Mouse (Mus musculus): ENCODE data around the gene Thap3. TPM values are rescaled to one million over a fixed set of nuclear protein-coding genes. Genes with fewer than 3 reads are reported as not detected.

The Thap3 gene
- polyA plus RNA-seq, 1 experiment from 2014 or later = 6.8 TPM

GRCm38 (mm10) chr4:151992091-151992490 is 3.3 kb upstream of the Thap3 start:
- no peak overlapping the region for H3K9ac ChIP-seq (replicated peaks)
- 87% methylated on average over 9 of the region's 9 CpGs for WGBS (ENCODE audit: insufficient replicate concordance)
- H3K4me1 ChIP-seq (ENCODE audit: insufficient read depth) = peaks cover 23% of the 10 kb centered on the region
- H3K36me3 ChIP-seq (replicated peaks; ENCODE audit: insufficient read depth, low read length) = peaks cover 14% of the 10 kb centered on the region
- no peak overlapping the region for H3K4me3 ChIP-seq (ENCODE audit: low read depth, low read length)
- DNase-seq = no peak
- peaks cover 5% of the 10 kb centered on the region for H3K27me3 ChIP-seq (ENCODE audit: insufficient read depth, low read length)
- ATAC-seq = no peak
- TF ChIP-seq EP300 (IDR thresholded peaks at IDR 0.05; ENCODE audit: low read depth) (no peak), CTCF (IDR thresholded peaks at IDR 0.05; ENCODE audit: low read depth) (no peak)
- H3K27ac ChIP-seq (ENCODE audit: low read depth) = no peak overlapping the region
- no peaks in the 10 kb centered on the region for H3K9me3 ChIP-seq (ENCODE audit: low read length)
- H3K4me2 ChIP-seq (ENCODE audit: low read depth, low read length) = no peak overlapping the region

- Histone ChIP-seq H3K4me2 (ENCODE audit: low read depth, low read length) (peak overlapping the region; percentile 95), H3K27ac (ENCODE audit: low read depth) (peak overlapping the region; percentile 66; the same call in 1 of the 2 replicates), H3K4me3 (ENCODE audit: low read depth, low read length) (peak overlapping the region; percentile 64), H3K9me3 (ENCODE audit: low read length) (no peaks in the 10 kb centered on the region), H3K27me3 (ENCODE audit: insufficient read depth, low read length) (peaks cover 5% of the 10 kb centered on the region), H3K36me3 (replicated peaks; ENCODE audit: insufficient read depth, low read length) (peaks cover 14% of the 10 kb centered on the region), H3K4me1 (ENCODE audit: insufficient read depth) (peaks cover 14% of the 10 kb centered on the region), H3K9ac (replicated peaks) (peak overlapping the region; percentile 78)
- DNase-seq = no peak
- ATAC-seq = peak; percentile 12; the same call in 1 of the 2 replicates
- 45% methylated on average over 6 of the region's 6 CpGs for WGBS (ENCODE audit: insufficient replicate concordance)
- no peak for TF ChIP-seq CTCF (IDR thresholded peaks at IDR 0.05; ENCODE audit: low read depth)
- no peak for TF ChIP-seq EP300 (IDR thresholded peaks at IDR 0.05; ENCODE audit: low read depth)
These were observed 302 bp upstream of the Thap3 start for GRCm38 (mm10) chr4:151989110-151989488.

GRCm38 (mm10) chr4:151988014-151988341 is 819 bp downstream of the Thap3 start:
- Histone ChIP-seq H3K27ac (ENCODE audit: low read depth) (peak overlapping the region; percentile 66; the same call in 1 of the 2 replicates), H3K4me2 (ENCODE audit: low read depth, low read length) (peak overlapping the region; percentile 95), H3K4me1 (ENCODE audit: insufficient read depth) (peaks cover 14% of the 10 kb centered on the region), H3K4me3 (ENCODE audit: low read depth, low read length) (peak overlapping the region; percentile 64), H3K9ac (replicated peaks) (peak overlapping the region; percentile 78), H3K9me3 (ENCODE audit: low read length) (no peaks in the 10 kb centered on the region), H3K36me3 (replicated peaks; ENCODE audit: insufficient read depth, low read length) (peaks cover 14% of the 10 kb centered on the region), H3K27me3 (ENCODE audit: insufficient read depth, low read length) (no peaks in the 10 kb centered on the region)
- no peak for DNase-seq
- TF ChIP-seq CTCF (IDR thresholded peaks at IDR 0.05; ENCODE audit: low read depth) (no peak), EP300 (IDR thresholded peaks at IDR 0.05; ENCODE audit: low read depth) (no peak)
- ATAC-seq = no peak
- 25% methylated on average over 10 of the region's 10 CpGs for WGBS (ENCODE audit: insufficient replicate concordance)

- H3K4me3 ChIP-seq (ENCODE audit: low read depth, low read length) = no peak overlapping the region
- peaks cover 14% of the 10 kb centered on the region for H3K4me1 ChIP-seq (ENCODE audit: insufficient read depth)
- TF ChIP-seq EP300 (IDR thresholded peaks at IDR 0.05; ENCODE audit: low read depth) (no peak), CTCF (IDR thresholded peaks at IDR 0.05; ENCODE audit: low read depth) (no peak)
- no peaks in the 10 kb centered on the region for H3K9me3 ChIP-seq (ENCODE audit: low read length)
- H3K36me3 ChIP-seq (replicated peaks; ENCODE audit: insufficient read depth, low read length) = peaks cover 9% of the 10 kb centered on the region
- H3K27me3 ChIP-seq (ENCODE audit: insufficient read depth, low read length) = no peaks in the 10 kb centered on the region
- 67% methylated on average over 8 of the region's 8 CpGs for WGBS (ENCODE audit: insufficient replicate concordance)
- DNase-seq (no peak), ATAC-seq (no peak)
- no peak overlapping the region for H3K4me2 ChIP-seq (ENCODE audit: low read depth, low read length)
- no peak overlapping the region for H3K9ac ChIP-seq (replicated peaks)
- H3K27ac ChIP-seq (ENCODE audit: low read depth) = no peak overlapping the region
These were observed 2.1 kb downstream of the Thap3 start for GRCm38 (mm10) chr4:151986650-151987049.

- ATAC-seq (no peak), DNase-seq (no peak)
- Histone ChIP-seq H3K9me3 (ENCODE audit: low read length) (no peaks in the 10 kb centered on the region), H3K27me3 (ENCODE audit: insufficient read depth, low read length) (no peaks in the 10 kb centered on the region), H3K4me1 (ENCODE audit: insufficient read depth) (peaks cover 14% of the 10 kb centered on the region), H3K27ac (ENCODE audit: low read depth) (no peak overlapping the region), H3K4me3 (ENCODE audit: low read depth, low read length) (no peak overlapping the region), H3K4me2 (ENCODE audit: low read depth, low read length) (no peak overlapping the region), H3K9ac (replicated peaks) (no peak overlapping the region), H3K36me3 (replicated peaks; ENCODE audit: insufficient read depth, low read length) (peaks cover 4% of the 10 kb centered on the region)
- no peak for TF ChIP-seq CTCF (IDR thresholded peaks at IDR 0.05; ENCODE audit: low read depth)
- no peak for TF ChIP-seq EP300 (IDR thresholded peaks at IDR 0.05; ENCODE audit: low read depth)
- WGBS (ENCODE audit: insufficient replicate concordance) = 56% methylated on average over 10 of the region's 10 CpGs
These were observed 2.9 kb downstream of the Thap3 start for GRCm38 (mm10) chr4:151985886-151986285.

GRCm38 (mm10) chr4:151983560-151983959 is 5.2 kb downstream of the Thap3 start:
- no peak for ATAC-seq
- Histone ChIP-seq H3K36me3 (replicated peaks; ENCODE audit: insufficient read depth, low read length) (peaks cover 20% of the 10 kb centered on the region), H3K27ac (ENCODE audit: low read depth) (no peak overlapping the region), H3K4me3 (ENCODE audit: low read depth, low read length) (no peak overlapping the region), H3K9me3 (ENCODE audit: low read length) (no peaks in the 10 kb centered on the region), H3K4me2 (ENCODE audit: low read depth, low read length) (no peak overlapping the region), H3K4me1 (ENCODE audit: insufficient read depth) (peaks cover 10% of the 10 kb centered on the region), H3K27me3 (ENCODE audit: insufficient read depth, low read length) (no peaks in the 10 kb centered on the region), H3K9ac (replicated peaks) (no peak overlapping the region)
- DNase-seq = no peak
- TF ChIP-seq EP300 (IDR thresholded peaks at IDR 0.05; ENCODE audit: low read depth) (no peak), CTCF (IDR thresholded peaks at IDR 0.05; ENCODE audit: low read depth) (no peak)
- 49% methylated on average over 8 of the region's 9 CpGs for WGBS (ENCODE audit: insufficient replicate concordance)

GRCm38 (mm10) chr4:151983043-151983442 is 5.8 kb downstream of the Thap3 start:
- H3K4me2 ChIP-seq (ENCODE audit: low read depth, low read length) = no peak overlapping the region
- peaks cover 20% of the 10 kb centered on the region for H3K36me3 ChIP-seq (replicated peaks; ENCODE audit: insufficient read depth, low read length)
- no peak overlapping the region for H3K4me3 ChIP-seq (ENCODE audit: low read depth, low read length)
- peaks cover 5% of the 10 kb centered on the region for H3K4me1 ChIP-seq (ENCODE audit: insufficient read depth)
- no peak overlapping the region for H3K27ac ChIP-seq (ENCODE audit: low read depth)
- ATAC-seq (no peak), DNase-seq (no peak)
- TF ChIP-seq CTCF (IDR thresholded peaks at IDR 0.05; ENCODE audit: low read depth) = no peak
- TF ChIP-seq EP300 (IDR thresholded peaks at IDR 0.05; ENCODE audit: low read depth) = no peak
- H3K27me3 ChIP-seq (ENCODE audit: insufficient read depth, low read length) = no peaks in the 10 kb centered on the region
- WGBS (ENCODE audit: insufficient replicate concordance) = 65% methylated on average over 17 of the region's 17 CpGs
- no peaks in the 10 kb centered on the region for H3K9me3 ChIP-seq (ENCODE audit: low read length)
- H3K9ac ChIP-seq (replicated peaks) = no peak overlapping the region

All from liver, postnatal 0 days (tissue).